Mouse (Mus musculus): ENCODE results near the gene Arl3. TPM values are rescaled to one million over a fixed set of nuclear protein-coding genes. Genes with fewer than 3 reads are reported as not detected.

Arl3 gene
- polyA plus RNA-seq, 1 experiment from 2014 or later, result 115 TPM

DNA sequence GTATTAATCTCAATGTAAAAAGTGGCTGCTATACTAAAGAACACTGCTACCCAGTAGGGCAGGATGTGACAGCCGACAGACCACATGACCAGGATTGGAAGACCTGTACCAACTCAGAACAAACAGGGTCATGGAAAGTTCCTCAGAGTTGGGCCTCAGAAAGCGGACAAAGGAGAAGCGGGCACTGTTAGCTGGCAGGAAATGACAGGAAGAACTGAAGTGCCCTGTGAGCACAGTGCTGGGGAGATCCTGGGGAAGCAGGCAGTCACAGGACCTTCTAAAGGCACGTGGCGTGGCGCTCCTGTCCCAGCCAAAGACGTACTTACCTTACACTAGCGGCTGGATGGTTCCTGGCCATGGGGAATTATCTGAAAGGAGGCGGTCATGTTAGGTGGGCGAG lies 61.7 kb downstream of the Arl3 start:
- no peak overlapping the region for H3K4me3 ChIP-seq
- WGBS, result 65% methylated on average over 10 of the region's 10 CpGs
- H3K27me3 ChIP-seq, result no peaks in the 10 kb centered on the region
- ATAC-seq (ENCODE audit: borderline replicate concordance, extremely low read depth, low FRiP score, low TSS enrichment), result no peak
- no peaks in the 10 kb centered on the region for H3K9me3 ChIP-seq
- peaks cover 63% of the 10 kb centered on the region for H3K4me1 ChIP-seq
- no peak overlapping the region for H3K4me2 ChIP-seq
- peak overlapping the region; percentile 62 for H3K27ac ChIP-seq
- peaks cover 65% of the 10 kb centered on the region for H3K36me3 ChIP-seq
- H3K9ac ChIP-seq, result no peak overlapping the region

DNA sequence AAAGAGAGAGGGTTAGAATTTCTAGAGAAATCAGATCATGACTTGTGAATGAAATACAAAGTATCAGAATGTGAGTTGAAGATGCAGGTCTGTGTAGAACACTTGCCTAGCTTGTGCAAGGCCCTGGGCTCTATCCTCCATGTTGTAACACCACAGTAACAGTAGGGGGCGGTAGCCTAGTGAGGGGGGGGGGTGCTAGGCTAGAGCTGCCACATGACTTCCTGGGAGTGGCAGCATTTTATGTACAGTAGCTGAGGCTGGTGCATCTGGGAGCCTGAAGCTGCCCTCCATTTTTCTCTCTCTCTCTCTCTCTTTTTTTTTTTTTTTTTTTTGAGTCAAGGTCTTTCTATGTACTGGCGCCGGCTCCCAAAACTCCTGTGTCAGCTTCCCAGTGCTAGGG lies 62.2 kb downstream of the Arl3 start:
- Histone ChIP-seq H3K27ac (peak overlapping the region; percentile 62), H3K9me3 (no peaks in the 10 kb centered on the region), H3K36me3 (peaks cover 63% of the 10 kb centered on the region), H3K4me2 (no peak overlapping the region), H3K4me1 (peaks cover 67% of the 10 kb centered on the region), H3K27me3 (no peaks in the 10 kb centered on the region), H3K4me3 (no peak overlapping the region), H3K9ac (no peak overlapping the region)
- WGBS, result 51% methylated on average over 3 of the region's 3 CpGs
- no peak for ATAC-seq (ENCODE audit: borderline replicate concordance, extremely low read depth, low FRiP score, low TSS enrichment)

DNA sequence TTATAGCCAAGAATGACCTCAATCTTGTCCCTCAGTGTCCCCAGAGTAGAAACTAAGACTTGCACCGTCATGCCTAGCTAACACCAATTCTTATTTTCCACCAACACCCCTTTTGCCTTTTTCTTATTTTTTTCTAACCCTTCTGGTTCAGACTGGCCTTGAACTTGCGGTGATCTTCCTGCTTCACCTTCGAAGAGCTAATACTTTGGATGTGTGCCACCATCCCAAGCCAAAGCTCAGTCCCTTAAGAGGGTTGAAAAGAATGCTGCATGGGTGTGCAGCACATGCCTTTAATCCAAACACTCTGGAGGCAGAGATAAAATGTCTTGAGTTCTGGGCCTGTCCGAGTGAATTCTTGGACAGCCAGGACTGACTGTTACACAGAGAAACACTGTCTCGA lies 62.6 kb downstream of the Arl3 start:
- H3K4me2 ChIP-seq, result no peak overlapping the region
- WGBS, result 34% methylated on average over 5 of the region's 5 CpGs
- ATAC-seq (ENCODE audit: borderline replicate concordance, extremely low read depth, low FRiP score, low TSS enrichment), result no peak

DNA sequence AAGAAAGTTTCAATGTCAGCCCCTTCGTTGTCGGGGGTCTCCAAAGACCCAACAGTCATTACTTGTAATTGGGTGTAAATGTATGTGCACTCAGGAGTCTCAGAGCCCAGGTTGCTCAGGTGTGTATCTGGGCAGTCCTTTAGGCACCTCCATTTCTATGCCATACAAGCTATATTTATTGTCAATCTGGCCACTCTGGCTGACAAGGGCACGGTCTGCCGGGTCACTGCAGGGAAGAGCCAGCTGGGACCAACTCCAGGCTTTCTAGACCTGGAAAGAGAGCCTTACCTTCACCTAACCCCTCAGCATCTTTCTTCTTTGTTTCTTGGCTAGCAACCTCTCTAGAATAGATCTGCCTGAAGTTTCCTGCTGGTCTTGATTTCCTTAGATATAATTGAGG lies 63.3 kb downstream of the Arl3 start:
- H3K27ac ChIP-seq, result peak overlapping the region; percentile 62
- no peak for ATAC-seq (ENCODE audit: borderline replicate concordance, extremely low read depth, low FRiP score, low TSS enrichment)
- no peak overlapping the region for H3K9ac ChIP-seq
- no peaks in the 10 kb centered on the region for H3K9me3 ChIP-seq
- H3K4me1 ChIP-seq, result peaks cover 74% of the 10 kb centered on the region
- H3K36me3 ChIP-seq, result peaks cover 52% of the 10 kb centered on the region
- H3K4me3 ChIP-seq, result no peak overlapping the region
- no peak overlapping the region for H3K4me2 ChIP-seq
- H3K27me3 ChIP-seq, result no peaks in the 10 kb centered on the region
- WGBS, result 79% methylated on average over 4 of the region's 4 CpGs

More for the DNA sequence above, 62.6 kb downstream of the Arl3 start:
- H3K9ac ChIP-seq, result no peak overlapping the region
- peaks cover 59% of the 10 kb centered on the region for H3K36me3 ChIP-seq
- H3K27me3 ChIP-seq, result no peaks in the 10 kb centered on the region
- no peak overlapping the region for H3K4me3 ChIP-seq
- H3K9me3 ChIP-seq, result no peaks in the 10 kb centered on the region
- peaks cover 72% of the 10 kb centered on the region for H3K4me1 ChIP-seq
- peak overlapping the region; percentile 62 for H3K27ac ChIP-seq

DNA sequence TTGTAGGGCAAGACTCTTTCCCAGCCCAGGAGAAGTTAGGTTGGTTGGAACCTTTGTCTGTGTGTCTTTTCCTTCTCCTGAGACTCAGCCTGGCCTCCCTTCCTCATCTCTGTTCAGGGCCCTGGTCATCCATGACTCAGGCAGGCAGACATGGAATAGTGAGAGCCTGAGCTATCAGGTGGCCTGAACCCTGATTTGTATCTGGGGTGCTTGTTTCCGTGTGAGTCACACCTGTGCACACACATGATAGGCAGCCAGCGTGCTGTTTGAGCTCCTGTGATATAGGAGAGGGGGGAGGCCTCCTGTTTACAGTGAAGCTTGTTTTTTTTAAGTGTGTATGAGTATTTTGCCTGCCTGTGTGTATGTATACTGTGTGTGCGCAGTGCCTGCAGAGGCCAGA lies 63.8 kb downstream of the Arl3 start:
- H3K4me2 ChIP-seq, result no peak overlapping the region; the same call in 1 of the 2 replicates
- no peak overlapping the region for H3K4me3 ChIP-seq
- peaks cover 79% of the 10 kb centered on the region for H3K4me1 ChIP-seq
- no peak overlapping the region for H3K9ac ChIP-seq
- 56% methylated on average over 3 of the region's 3 CpGs for WGBS
- H3K27me3 ChIP-seq, result no peaks in the 10 kb centered on the region
- ATAC-seq (ENCODE audit: borderline replicate concordance, extremely low read depth, low FRiP score, low TSS enrichment), result no peak
- H3K27ac ChIP-seq, result peak overlapping the region; percentile 62; the same call in 1 of the 2 replicates
- H3K9me3 ChIP-seq, result no peaks in the 10 kb centered on the region
- peaks cover 47% of the 10 kb centered on the region for H3K36me3 ChIP-seq

DNA sequence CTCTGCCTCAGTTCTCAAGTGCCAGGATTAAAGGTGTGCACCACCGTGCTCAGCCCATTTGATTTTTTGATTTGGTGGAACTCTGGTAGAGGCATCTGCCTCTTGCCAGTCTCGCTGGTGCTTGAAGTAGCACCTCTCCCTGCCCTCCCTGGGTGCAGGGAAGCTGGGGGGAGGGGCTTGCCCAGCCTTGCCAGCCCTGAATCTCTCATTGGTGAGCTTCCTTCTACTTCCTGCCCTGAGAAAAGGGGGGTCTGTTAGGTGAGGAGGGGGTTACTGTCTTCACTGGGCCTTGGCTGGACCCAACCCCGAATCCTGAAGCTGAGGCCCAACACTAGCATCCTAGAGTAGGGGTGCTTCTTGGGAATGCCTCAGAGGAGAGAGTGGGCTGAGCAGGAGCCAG lies 64.3 kb downstream of the Arl3 start:
- Histone ChIP-seq H3K4me3 (no peak overlapping the region), H3K4me1 (peaks cover 79% of the 10 kb centered on the region), H3K4me2 (no peak overlapping the region; the same call in 1 of the 2 replicates), H3K9me3 (no peaks in the 10 kb centered on the region), H3K27ac (peak overlapping the region; percentile 34), H3K27me3 (no peaks in the 10 kb centered on the region), H3K9ac (no peak overlapping the region), H3K36me3 (peaks cover 43% of the 10 kb centered on the region)
- ATAC-seq (ENCODE audit: borderline replicate concordance, extremely low read depth, low FRiP score, low TSS enrichment), result no peak
- WGBS, result 42% methylated on average over 3 of the region's 3 CpGs

DNA sequence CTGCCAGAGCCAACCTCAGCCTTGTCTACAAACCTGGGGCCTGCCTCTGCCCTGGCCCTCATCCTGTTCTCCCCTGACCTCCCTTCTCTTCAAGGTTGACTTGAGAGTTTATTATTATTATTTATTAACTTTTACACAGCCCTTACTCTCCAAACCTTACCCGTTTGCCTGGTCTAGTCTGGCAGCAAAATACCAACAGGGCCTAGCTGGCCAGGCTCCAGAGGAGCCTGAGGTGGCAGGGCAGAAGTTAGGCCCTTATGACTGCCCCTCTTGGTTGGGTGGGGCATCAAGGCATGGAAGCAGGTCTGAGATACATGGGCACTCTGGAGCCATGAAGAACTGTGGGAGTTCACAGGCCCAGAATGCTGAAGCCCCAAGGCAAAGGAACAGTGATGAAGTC lies 65.2 kb downstream of the Arl3 start:
- no peak for ATAC-seq (ENCODE audit: borderline replicate concordance, extremely low read depth, low FRiP score, low TSS enrichment)
- peak overlapping the region; percentile 34 for H3K27ac ChIP-seq
- no peaks in the 10 kb centered on the region for H3K27me3 ChIP-seq
- WGBS, result 42% methylated on average over 1 of the region's 1 CpGs
- no peak overlapping the region for H3K9ac ChIP-seq
- peak overlapping the region; percentile 5; the same call in 1 of the 2 replicates for H3K4me2 ChIP-seq
- peaks cover 79% of the 10 kb centered on the region for H3K4me1 ChIP-seq
- H3K36me3 ChIP-seq, result peaks cover 33% of the 10 kb centered on the region
- no peak overlapping the region for H3K4me3 ChIP-seq
- no peaks in the 10 kb centered on the region for H3K9me3 ChIP-seq

DNA sequence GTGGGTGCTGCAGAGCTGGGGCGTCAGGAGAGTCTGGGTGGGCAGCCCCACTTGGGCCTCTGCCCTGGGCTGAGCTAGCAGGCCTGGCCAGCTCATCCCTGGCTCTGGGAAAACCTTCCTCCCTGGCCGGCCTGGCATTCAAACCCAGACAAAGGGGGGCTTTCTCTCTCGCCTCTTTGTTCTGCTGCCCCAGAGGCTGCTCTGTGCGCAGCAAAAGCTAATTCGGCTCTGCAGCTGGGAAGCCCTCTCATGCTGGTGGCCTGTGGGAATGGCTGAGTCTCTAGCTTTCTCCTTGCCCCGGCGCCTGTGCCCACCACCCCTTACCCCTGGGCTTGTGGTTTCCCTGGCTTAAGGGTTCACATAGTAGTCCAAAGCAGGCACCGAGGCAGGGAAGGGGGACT lies 65.8 kb downstream of the Arl3 start:
- H3K9me3 ChIP-seq, result no peaks in the 10 kb centered on the region
- peak overlapping the region; percentile 79 for H3K4me2 ChIP-seq
- H3K9ac ChIP-seq, result peak overlapping the region; percentile 17; the same call in 1 of the 2 replicates
- H3K27me3 ChIP-seq, result no peaks in the 10 kb centered on the region
- peaks cover 77% of the 10 kb centered on the region for H3K4me1 ChIP-seq
- 72% methylated on average over 8 of the region's 8 CpGs for WGBS
- no peak for ATAC-seq (ENCODE audit: borderline replicate concordance, extremely low read depth, low FRiP score, low TSS enrichment)
- no peak overlapping the region for H3K4me3 ChIP-seq
- H3K27ac ChIP-seq, result peak overlapping the region; percentile 34
- peaks cover 27% of the 10 kb centered on the region for H3K36me3 ChIP-seq

DNA sequence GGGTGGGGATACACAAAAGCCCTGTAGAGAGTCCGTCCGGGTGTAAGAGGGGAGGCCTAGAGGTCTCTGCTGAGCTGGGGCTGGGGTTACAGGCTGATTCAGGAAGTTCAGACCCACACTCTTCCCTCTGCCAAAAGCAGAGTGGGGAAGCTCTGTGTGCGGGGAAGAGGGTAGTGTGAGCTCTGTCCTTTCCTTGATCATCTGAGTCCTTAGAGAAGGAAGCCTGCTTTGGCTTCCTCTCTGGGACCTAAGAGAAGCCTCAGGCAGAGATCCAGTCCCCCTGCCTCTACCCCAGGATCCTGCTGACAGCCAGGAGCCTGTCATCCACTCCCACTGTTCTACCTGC lies 66.7 kb downstream of the Arl3 start:
- peak overlapping the region; percentile 25; the same call in 1 of the 2 replicates for H3K9ac ChIP-seq
- H3K36me3 ChIP-seq, result peaks cover 25% of the 10 kb centered on the region
- 54% methylated on average over 3 of the region's 3 CpGs for whole genome bisulfite sequencing

DNA sequence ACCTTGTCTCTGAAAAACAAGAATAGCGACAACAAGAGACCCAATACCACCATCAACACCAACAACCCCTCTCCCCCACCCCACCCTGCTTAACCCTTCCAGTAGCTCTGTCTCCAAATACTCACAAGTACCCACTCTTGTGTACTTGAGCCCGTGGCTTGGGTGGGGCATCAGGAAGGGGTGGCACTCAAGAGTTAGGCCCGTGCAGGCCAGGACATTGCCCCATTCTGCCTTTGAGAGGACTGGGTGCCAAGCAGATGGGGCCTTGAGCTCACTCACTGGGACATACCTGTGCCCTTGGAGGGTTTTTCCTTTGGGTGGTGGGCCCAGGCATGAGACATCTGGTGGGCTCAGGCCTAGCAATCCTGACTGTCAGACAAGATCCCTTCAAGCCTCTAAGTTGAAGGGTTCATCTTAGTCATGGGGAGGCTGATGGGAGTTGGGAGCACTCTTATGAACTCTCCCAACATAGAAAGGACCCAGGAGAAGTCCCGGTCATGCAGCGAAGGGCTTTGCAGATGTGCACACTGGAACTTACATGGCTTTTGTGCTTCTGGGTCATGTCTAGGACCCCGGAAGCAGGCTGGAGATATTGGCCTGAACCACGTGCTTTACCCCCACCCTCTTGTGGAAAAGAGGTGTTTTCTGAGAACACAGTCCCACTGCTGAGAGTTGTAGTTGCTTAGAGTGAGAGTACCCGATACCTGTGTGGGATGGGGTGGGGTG lies 67.2 kb downstream of the Arl3 start:
- Histone ChIP-seq H3K9ac (peak overlapping the region; percentile 25; the same call in 1 of the 2 replicates), H3K4me3 (peak overlapping the region; percentile 92), H3K9me3 (no peaks in the 10 kb centered on the region), H3K36me3 (peaks cover 25% of the 10 kb centered on the region), H3K27me3 (no peaks in the 10 kb centered on the region), H3K4me2 (peak overlapping the region; percentile 79), H3K27ac (peak overlapping the region; percentile 100), H3K4me1 (peaks cover 65% of the 10 kb centered on the region)
- WGBS, result 66% methylated on average over 8 of the region's 8 CpGs
- no peak for ATAC-seq (ENCODE audit: borderline replicate concordance, extremely low read depth, low FRiP score, low TSS enrichment)

More for the DNA sequence above, 66.7 kb downstream of the Arl3 start:
- Histone ChIP-seq H3K4me1 (peaks cover 71% of the 10 kb centered on the region), H3K4me2 (peak overlapping the region; percentile 79), H3K27me3 (no peaks in the 10 kb centered on the region), H3K9me3 (no peaks in the 10 kb centered on the region), H3K4me3 (peak overlapping the region; percentile 92), H3K27ac (0 out of 2 replicates have a peak overlapping the region, but pooled peaks have one; percentile 100)
- ATAC-seq (ENCODE audit: borderline replicate concordance, extremely low read depth, low FRiP score, low TSS enrichment), result no peak

DNA sequence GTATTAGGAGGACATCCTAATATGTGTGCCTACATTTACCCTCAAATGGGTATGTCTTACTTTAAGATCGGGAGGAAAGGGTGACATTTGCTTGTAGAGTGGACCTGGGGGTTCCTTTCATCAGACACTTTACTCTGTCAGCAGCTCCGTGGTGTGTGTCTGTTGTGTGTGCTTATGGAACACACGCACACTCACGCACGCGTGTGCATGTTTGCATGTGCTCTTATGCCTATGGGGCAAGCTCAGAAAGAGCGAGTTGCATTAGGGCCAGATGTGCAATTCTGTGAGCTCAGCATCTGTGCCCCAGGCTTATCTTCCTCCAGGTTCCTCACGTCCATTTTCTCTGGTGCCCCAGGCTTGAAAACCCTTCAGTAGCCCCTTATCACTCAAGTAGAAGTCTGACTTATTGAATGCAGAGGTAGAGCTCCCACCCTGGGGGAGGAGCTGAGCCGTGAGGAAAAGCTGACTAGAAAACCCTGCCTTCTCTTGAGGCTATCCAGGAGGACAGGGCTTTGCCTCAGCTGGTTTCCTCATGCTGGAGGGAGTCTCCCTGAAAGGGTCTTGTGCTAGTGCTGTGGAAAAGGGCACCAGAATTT lies 68.1 kb downstream of the Arl3 start:
- WGBS, result 37% methylated on average over 9 of the region's 9 CpGs
- no peaks in the 10 kb centered on the region for H3K9me3 ChIP-seq
- H3K27me3 ChIP-seq, result no peaks in the 10 kb centered on the region
- no peak for ATAC-seq (ENCODE audit: borderline replicate concordance, extremely low read depth, low FRiP score, low TSS enrichment)
- peaks cover 23% of the 10 kb centered on the region for H3K36me3 ChIP-seq
- peak overlapping the region; percentile 92 for H3K4me3 ChIP-seq
- peak overlapping the region; percentile 98 for H3K9ac ChIP-seq
- peak overlapping the region; percentile 100 for H3K27ac ChIP-seq
- peaks cover 57% of the 10 kb centered on the region for H3K4me1 ChIP-seq
- peak overlapping the region; percentile 79 for H3K4me2 ChIP-seq

DNA sequence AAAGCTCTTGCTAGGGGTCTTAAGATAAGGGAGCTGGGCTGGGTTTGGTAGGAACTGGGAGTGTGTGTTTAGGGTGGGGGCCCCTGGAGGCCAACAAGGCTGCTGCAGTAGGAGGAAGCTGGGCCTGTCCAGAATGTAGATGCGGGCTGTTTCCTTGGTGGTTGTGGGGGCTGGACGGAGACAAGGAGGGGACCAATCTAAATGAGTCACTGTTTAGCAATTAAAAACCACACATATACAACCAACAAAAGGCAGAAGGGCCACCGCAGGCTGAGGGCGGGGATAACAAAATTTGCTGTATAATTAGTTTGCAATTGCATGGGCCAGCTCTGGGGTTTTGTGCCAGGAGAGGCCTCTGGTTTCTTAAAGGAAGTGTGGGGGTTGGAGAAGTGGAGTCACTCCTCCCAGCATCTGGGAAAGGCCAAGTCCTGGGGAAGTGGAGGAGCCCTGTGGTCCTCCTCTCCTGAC lies 68.9 kb downstream of the Arl3 start:
- H3K4me2 ChIP-seq, result peak overlapping the region; percentile 79
- 3% methylated on average over 4 of the region's 4 CpGs for WGBS
- peak overlapping the region; percentile 92 for H3K4me3 ChIP-seq
- H3K27me3 ChIP-seq, result no peaks in the 10 kb centered on the region
- H3K36me3 ChIP-seq, result peaks cover 15% of the 10 kb centered on the region
- peaks cover 52% of the 10 kb centered on the region for H3K4me1 ChIP-seq
- ATAC-seq (ENCODE audit: borderline replicate concordance, extremely low read depth, low FRiP score, low TSS enrichment), result peak; percentile 5
- H3K9me3 ChIP-seq, result no peaks in the 10 kb centered on the region
- H3K27ac ChIP-seq, result peak overlapping the region; percentile 100
- peak overlapping the region; percentile 98 for H3K9ac ChIP-seq

Measured in lung, embryonic 15.5 days (tissue).